Mouse (Mus musculus) cerebellum, adult 2 months (tissue): ENCODE measurements around the gene Zcchc9. TPM values are rescaled to one million over a fixed set of nuclear protein-coding genes. Genes with fewer than 3 reads are reported as not detected.

ENCODE experiments used
- DNase-seq, 2 experiments: peaks; one replicate each; pipeline ENCODE4 v3.0.0; 2021
- H3K27ac ChIP-seq: fragments of 200-500 bp; 2 replicates; pipeline ENCODE4 v1.5.1; 2012; ENCODE audit warnings: low read length, control low read depth, inconsistent platforms; ENCODE audit not compliant: insufficient read depth
- H3K27me3 ChIP-seq: fragments of 200-500 bp; 2 replicates; pipeline ENCODE4 v1.6.1; 2012; ENCODE audit warnings: inconsistent platforms, mild to moderate bottlenecking, low read length, moderate library complexity; ENCODE audit not compliant: control insufficient read depth, insufficient read depth
- H3K4me1 ChIP-seq: fragments of 200-500 bp; 2 replicates; pipeline ENCODE4 v1.6.1; 2011; ENCODE audit warnings: low read length; ENCODE audit not compliant: control insufficient read depth, insufficient read depth
- H3K4me3 ChIP-seq: fragments of 200-500 bp; replicated peaks from 2 replicates; pipeline ENCODE3; 2011; ENCODE audit warnings: mild to moderate bottlenecking, low read depth, low read length, control low read depth; ENCODE audit not compliant: insufficient read depth
- CTCF ChIP-seq: fragments of 200-500 bp; IDR thresholded peaks from 2 replicates; pipeline ENCODE4 v1.5.1; 2011; ENCODE audit warnings: low read depth, mild to moderate bottlenecking, control low read depth, low read length, moderate library complexity, borderline replicate concordance; ENCODE audit not compliant: insufficient read depth
- POLR2A ChIP-seq: fragments of 200-500 bp; IDR thresholded peaks from 2 replicates; pipeline ENCODE4 v1.6.1; 2011; ENCODE audit warnings: low read length, control low read depth, borderline replicate concordance; ENCODE audit not compliant: insufficient read depth
- WGBS: fragments of 180-500 bp; shearing (Covaris S2); methylation state at CpG from one replicate; pipeline ENCODE4 v1.1.7; 2018; 5-methylcytosine and 5-hydroxymethylcytosine counted together
- polyA plus RNA-seq: library from polyadenylated mRNA; depleted of rRNA; stranded (reverse); fragments of >200 nt; gene quantifications from 2 replicates; pipeline ENCODE4 v1.2.3, GENCODE M21; 2012

Zcchc9 gene
- polyA plus RNA-seq, 1 experiment, result 17.0 TPM

GRCm38 (mm10) chr13:91807874-91808575 is 520 bp upstream of the Zcchc9 start:
- no peaks in the 10 kb centered on the region for H3K4me1 ChIP-seq
- H3K4me3 ChIP-seq, result peak overlapping the region; percentile 93
- WGBS, result 18% methylated on average over 20 of the region's 20 CpGs
- peak overlapping the region; percentile 89 for H3K27ac ChIP-seq
- peak; percentile 29 for DNase-seq
- H3K27me3 ChIP-seq, result no peaks in the 10 kb centered on the region
- TF ChIP-seq CTCF, result no peak
- TF ChIP-seq POLR2A, result no peak

DNA sequence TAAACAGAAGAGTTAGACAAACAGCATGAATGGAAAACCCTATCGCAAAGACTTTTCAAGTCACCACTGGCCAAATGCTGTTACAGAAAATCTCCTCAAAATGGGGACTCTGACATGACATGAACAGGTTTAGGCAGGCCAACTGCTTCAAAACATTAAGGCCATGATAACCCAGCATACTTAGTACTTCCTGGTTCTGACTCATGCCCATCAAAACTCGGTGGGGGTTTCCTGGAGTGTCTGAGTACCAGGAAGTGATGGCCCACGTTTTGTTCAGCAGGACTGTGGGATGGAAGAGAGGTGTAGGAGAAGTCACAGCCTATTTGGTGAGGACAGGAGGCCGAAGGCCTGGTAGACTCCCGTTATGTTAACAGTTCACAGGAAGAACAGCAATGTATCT is 5.8 kb downstream of the Zcchc9 start:
- 86% methylated on average over 5 of the region's 5 CpGs for WGBS
- no peak for DNase-seq
- no peak overlapping the region for H3K4me3 ChIP-seq
- TF ChIP-seq CTCF, result no peak
- no peak for TF ChIP-seq POLR2A
- H3K4me1 ChIP-seq, result no peaks in the 10 kb centered on the region
- no peaks in the 10 kb centered on the region for H3K27me3 ChIP-seq
- H3K27ac ChIP-seq, result no peak overlapping the region

- 95% methylated on average over 10 of the region's 10 CpGs for WGBS
- no peak for DNase-seq
- Histone ChIP-seq H3K4me1 (no peaks in the 10 kb centered on the region), H3K27me3 (no peaks in the 10 kb centered on the region), H3K4me3 (no peak overlapping the region), H3K27ac (no peak overlapping the region)
- TF ChIP-seq CTCF, result no peak
- TF ChIP-seq POLR2A, result no peak
These were observed 10.1 kb downstream of the Zcchc9 start for GRCm38 (mm10) chr13:91797442-91797841.

DNA sequence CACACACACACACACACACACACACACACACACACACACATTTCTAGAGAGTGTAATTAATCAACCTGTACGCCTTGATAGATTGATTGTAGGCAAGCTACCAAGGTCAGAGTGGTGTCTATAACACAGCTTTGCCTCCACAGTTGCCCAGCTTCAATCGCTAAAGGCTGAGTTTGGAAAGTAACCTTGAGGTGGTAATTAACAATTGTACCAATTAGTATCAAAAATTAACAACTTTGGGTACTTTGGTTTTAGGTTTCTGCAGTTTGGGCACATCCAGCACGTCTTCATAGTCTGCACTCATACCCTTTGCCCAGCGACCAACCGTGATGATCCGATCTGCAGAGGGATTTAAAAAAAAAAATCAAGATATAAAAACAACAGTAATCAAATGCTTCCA is 10.6 kb downstream of the Zcchc9 start:
- H3K27ac ChIP-seq, result no peak overlapping the region
- TF ChIP-seq CTCF, result no peak
- no peak for TF ChIP-seq POLR2A
- no peaks in the 10 kb centered on the region for H3K4me1 ChIP-seq
- 95% methylated on average over 6 of the region's 6 CpGs for WGBS
- H3K27me3 ChIP-seq, result no peaks in the 10 kb centered on the region
- H3K4me3 ChIP-seq, result no peak overlapping the region
- DNase-seq, result no peak

DNA sequence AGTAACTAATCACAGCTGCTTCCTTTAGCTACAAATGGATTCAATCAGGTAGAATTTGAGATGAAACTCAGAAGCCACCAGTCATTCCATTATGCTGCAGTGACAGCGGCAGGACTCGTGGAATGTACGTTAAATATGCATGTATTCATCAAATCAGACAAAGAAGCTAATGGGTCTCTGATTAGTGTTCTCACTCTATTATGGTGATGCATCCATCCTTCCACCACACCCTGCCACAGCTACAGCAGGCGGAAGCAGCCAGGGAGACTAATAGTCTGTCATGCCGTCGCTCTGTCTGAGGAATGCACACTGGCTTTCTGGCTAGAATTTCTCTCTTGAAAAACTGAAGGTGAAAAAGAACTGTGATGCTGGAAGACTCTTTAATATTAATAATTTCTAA is 11.5 kb downstream of the Zcchc9 start:
- 81% methylated on average over 6 of the region's 6 CpGs for WGBS
- no peak overlapping the region for H3K27ac ChIP-seq
- no peak overlapping the region for H3K4me3 ChIP-seq
- no peaks in the 10 kb centered on the region for H3K27me3 ChIP-seq
- TF ChIP-seq CTCF, result no peak
- TF ChIP-seq POLR2A, result no peak
- DNase-seq, result no peak
- H3K4me1 ChIP-seq, result no peaks in the 10 kb centered on the region

GRCm38 (mm10) chr13:91795593-91795992 is 11.9 kb downstream of the Zcchc9 start:
- Histone ChIP-seq H3K4me1 (no peaks in the 10 kb centered on the region), H3K27me3 (no peaks in the 10 kb centered on the region), H3K27ac (no peak overlapping the region), H3K4me3 (no peak overlapping the region)
- no peak for TF ChIP-seq CTCF
- no peak for TF ChIP-seq POLR2A
- WGBS, result 93% methylated on average over 10 of the region's 10 CpGs
- DNase-seq, result no peak

GRCm38 (mm10) chr13:91794926-91795436 is 12.5 kb downstream of the Zcchc9 start:
- no peak for DNase-seq
- Histone ChIP-seq H3K4me1 (no peaks in the 10 kb centered on the region), H3K4me3 (no peak overlapping the region), H3K27ac (no peak overlapping the region), H3K27me3 (no peaks in the 10 kb centered on the region)
- 94% methylated on average over 13 of the region's 13 CpGs for WGBS
- no peak for TF ChIP-seq POLR2A
- TF ChIP-seq CTCF, result no peak

DNA sequence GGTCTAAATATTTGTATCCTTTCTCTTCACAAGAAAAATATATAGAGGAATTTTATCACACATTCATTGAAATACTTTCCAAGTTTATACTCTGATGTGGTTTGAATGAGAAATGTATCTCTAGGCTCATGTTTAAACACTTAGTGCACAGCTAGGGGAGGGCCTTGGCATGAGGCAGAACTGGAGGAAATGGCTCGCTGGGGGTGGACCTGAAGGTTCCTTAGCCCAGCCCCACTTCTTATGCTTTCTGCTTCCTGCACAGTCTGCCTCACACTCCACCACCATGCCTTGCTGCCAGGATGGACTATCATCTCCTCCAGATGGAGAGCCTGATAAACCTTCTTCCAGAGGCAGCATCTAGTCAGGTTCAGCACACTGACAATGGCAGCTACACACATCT is 15.5 kb downstream of the Zcchc9 start:
- Histone ChIP-seq H3K4me1 (no peaks in the 10 kb centered on the region), H3K27me3 (no peaks in the 10 kb centered on the region), H3K4me3 (no peak overlapping the region), H3K27ac (no peak overlapping the region)
- 52% methylated on average over 1 of the region's 1 CpGs for WGBS
- DNase-seq, result no peak
- no peak for TF ChIP-seq POLR2A
- TF ChIP-seq CTCF, result no peak
